Mouse (Mus musculus): Measurements from ENCODE around the gene Lifr. TPM values are rescaled to one million over a fixed set of nuclear protein-coding genes. Genes with fewer than 3 reads are reported as not detected.

Gene Lifr
- total RNA-seq (2014; fragmentation: Nextera tagmentation) (0.05 and 0.24 TPM in 2 replicates), total RNA-seq (2017) (0.11 and 0.56 TPM in 2 replicates)

DNA sequence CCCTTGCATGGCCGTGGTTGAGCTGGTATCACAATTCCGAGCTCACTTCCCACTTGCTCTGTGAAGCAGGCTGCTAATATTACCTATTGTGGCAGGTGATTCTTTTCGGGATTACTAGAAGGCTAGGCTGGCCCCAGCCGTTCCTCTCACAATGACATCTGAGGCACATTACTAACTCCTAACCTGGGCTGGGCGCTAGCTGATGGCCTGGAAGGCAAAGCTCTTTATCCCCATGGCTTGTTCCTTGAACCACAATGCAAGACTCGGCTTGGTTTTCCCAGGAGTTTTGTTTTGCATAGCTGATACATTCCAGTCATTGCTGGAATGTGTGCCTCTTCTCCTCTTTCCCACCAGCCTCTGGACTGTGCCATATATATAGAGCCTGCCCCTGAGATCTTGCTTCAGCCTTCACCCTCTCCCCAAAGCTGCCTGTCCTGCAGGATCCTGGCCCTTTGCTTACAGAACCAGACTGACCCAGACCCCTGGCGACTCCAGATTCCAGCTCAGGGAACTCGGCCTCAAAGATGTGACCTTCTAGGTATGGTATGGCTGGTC lies at the start of gene Lifr:
Gene Lifr, plus strand, starts transcription at position 404 of the 555 bp plus-strand sequence.
- ATAC-seq (replicated peaks; ENCODE audit: low FRiP score, low TSS enrichment, poor library complexity, severe bottlenecking), result no peak

- ATAC-seq (replicated peaks; ENCODE audit: low FRiP score, low TSS enrichment, poor library complexity, severe bottlenecking), result peak; percentile 63
Measured at GRCm38 (mm10) chr15:7044081-7044749, 46.2 kb upstream of the Lifr start.

DNA sequence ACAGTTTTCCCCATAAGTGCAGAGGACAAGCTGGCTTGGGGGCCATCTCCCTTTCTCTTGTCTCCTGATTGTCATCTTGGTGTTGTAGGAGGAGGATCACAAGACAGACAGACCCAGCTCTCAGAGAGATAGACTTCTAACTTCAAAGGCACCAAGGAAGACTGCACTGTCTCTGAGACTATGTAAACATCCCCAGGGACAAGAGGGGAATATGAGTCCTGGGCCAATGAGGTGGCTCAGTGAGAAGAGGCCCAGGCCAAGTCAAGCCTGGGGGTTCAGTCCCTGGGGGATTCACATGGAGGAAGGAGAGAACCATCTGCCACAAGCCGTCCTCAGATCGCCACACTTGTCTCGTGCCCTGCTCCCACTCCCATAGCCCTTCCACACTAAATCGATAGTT lies 45.4 kb upstream of the Lifr start:
- ATAC-seq (replicated peaks; ENCODE audit: low FRiP score, low TSS enrichment, poor library complexity, severe bottlenecking), result no peak

GRCm38 (mm10) chr15:7047931-7048330 lies 42.5 kb upstream of the Lifr start:
- no peak for ATAC-seq (replicated peaks; ENCODE audit: low FRiP score, low TSS enrichment, poor library complexity, severe bottlenecking)

DNA sequence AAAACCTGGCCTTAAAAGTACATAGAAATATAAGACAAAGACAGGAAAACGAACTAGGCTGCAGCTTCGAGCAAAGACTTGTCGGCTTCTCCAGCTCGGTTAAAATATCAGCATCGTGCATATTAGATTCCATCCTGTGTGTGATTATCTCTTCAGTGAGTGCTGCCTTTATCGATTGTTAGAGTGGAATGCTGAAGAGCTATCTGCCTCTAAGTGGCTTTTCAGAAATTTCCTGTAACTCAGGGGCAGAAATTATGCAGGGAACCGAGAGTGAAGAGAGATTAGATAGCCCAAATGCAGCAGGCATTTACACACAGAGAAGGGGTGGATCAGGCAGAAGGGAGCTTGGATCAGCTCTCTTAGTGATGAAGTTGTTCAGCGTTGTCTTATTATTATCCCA lies 41.5 kb upstream of the Lifr start:
- ATAC-seq (replicated peaks; ENCODE audit: low FRiP score, low TSS enrichment, poor library complexity, severe bottlenecking), result no peak

- no peak for ATAC-seq (replicated peaks; ENCODE audit: low FRiP score, low TSS enrichment, poor library complexity, severe bottlenecking)
Measured at GRCm38 (mm10) chr15:7051666-7052065, 38.7 kb upstream of the Lifr start.

DNA sequence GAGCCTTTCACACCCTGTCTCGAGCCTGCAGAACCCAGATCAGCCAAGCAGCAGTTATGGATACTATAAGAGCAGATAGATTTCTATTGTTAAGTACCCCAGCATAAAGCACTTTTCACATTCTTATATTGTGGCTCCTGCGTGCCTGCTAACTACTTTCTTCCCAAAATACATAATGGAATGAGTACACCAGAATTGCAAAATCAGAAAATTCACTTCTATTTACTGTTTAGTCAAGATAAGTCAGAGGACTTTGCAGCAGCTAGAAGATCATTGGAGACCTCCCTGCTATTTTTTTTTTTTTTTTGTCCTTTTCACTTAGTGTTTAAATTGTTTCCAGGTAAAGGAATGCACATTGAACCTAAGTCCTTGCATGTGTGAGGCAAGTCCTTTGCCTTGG lies 38.3 kb upstream of the Lifr start:
- no peak for ATAC-seq (replicated peaks; ENCODE audit: low FRiP score, low TSS enrichment, poor library complexity, severe bottlenecking)

GRCm38 (mm10) chr15:7056851-7057250 lies 33.6 kb upstream of the Lifr start:
- ATAC-seq (replicated peaks; ENCODE audit: low FRiP score, low TSS enrichment, poor library complexity, severe bottlenecking), result no peak

DNA sequence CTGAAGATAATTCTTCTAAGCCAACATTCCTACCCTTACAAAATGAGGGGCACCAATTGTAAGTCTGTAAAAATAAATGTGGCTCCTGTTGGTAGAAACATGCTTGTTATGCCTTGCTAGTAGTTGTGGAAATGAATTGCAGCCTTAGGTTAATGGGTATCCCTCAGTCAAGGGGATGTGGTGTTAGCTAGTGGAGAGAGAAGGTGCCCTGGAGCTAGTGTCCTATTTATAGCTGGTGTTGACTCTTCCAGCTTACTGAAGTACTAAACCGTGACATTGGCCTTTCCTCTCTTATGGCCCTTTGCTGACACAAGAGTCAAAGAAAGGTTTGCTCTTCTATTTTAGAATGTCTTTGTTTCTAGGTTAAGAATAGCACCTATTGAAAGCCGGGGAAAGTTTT lies 29.9 kb upstream of the Lifr start:
- ATAC-seq (replicated peaks; ENCODE audit: low FRiP score, low TSS enrichment, poor library complexity, severe bottlenecking), result no peak

DNA sequence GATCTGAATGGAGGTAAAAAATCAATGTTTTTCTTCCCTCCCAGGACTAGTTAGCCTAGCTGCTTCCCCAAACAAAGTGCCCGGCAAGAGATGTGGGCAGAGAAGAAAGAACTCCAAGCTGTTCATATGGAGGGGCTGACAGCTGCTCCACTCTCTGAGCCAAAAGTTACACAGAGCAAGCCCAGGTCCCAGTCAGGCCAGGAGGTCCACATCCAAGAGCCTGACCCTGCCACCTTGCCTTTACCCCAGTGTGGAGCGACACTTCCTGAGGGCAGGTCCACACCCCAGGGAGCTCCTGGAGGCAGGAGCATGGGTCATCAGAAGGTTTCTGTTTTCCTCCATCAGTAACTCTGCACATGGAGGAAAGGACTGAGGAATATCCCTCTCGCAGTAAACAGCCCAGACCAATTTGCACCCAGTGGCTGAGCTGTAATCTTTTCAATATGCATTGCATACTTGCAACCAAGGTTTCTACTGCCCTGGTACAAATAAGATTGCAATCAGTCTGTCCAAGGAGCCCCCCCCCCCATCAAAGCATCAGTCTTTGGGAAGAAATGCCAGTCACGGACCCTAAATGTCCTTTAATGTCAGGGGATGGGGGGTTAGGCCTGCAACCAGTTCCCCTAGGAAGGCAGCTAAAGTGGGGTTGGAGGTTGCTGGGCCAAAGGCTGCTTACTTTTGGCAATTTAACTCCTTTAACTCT lies 28.3 kb upstream of the Lifr start:
- ATAC-seq (replicated peaks; ENCODE audit: low FRiP score, low TSS enrichment, poor library complexity, severe bottlenecking), result no peak

DNA sequence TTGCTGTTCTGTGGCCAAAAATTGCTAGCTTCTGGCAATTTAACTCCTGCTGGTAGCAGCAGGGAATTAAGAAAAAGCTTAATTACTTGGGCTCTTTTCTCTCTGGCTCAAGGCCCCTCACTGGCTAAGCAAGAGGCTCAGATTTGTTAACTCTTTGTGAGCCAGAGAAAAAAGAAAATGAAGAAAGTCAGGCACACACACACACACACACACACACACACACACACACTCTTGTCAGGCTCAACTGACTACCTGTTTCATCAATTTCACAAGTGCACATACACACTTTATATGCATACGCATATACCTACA lies 27.8 kb upstream of the Lifr start:
- ATAC-seq (replicated peaks; ENCODE audit: low FRiP score, low TSS enrichment, poor library complexity, severe bottlenecking), result no peak

- ATAC-seq (replicated peaks; ENCODE audit: low FRiP score, low TSS enrichment, poor library complexity, severe bottlenecking), result no peak
Measured at GRCm38 (mm10) chr15:7063521-7064240, 26.7 kb upstream of the Lifr start.

- ATAC-seq (replicated peaks; ENCODE audit: low FRiP score, low TSS enrichment, poor library complexity, severe bottlenecking), result no peak
Measured at GRCm38 (mm10) chr15:7064992-7065523, 25.4 kb upstream of the Lifr start.

GRCm38 (mm10) chr15:7065624-7066023 lies 24.8 kb upstream of the Lifr start:
- ATAC-seq (replicated peaks; ENCODE audit: low FRiP score, low TSS enrichment, poor library complexity, severe bottlenecking), result no peak

DNA sequence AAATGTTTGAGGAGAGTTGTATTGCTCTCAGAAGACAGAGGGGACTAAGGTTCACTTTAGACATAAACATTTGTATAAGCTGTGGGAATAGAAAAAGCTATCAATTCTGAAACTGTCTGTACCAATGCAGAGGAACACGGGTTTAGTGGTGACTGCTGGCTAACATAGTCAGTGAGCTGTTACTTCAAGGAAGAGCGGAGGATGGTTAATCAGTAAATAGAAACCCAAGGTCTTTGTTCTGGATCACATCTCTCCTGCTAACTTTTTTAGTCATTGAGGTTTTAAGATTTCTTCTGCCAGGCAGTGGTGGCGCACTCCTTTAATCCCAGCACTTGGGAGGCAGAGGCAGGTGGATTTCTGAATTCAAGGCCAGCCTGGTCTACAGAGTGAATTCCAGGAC lies 23.7 kb upstream of the Lifr start:
- ATAC-seq (replicated peaks; ENCODE audit: low FRiP score, low TSS enrichment, poor library complexity, severe bottlenecking), result no peak

DNA sequence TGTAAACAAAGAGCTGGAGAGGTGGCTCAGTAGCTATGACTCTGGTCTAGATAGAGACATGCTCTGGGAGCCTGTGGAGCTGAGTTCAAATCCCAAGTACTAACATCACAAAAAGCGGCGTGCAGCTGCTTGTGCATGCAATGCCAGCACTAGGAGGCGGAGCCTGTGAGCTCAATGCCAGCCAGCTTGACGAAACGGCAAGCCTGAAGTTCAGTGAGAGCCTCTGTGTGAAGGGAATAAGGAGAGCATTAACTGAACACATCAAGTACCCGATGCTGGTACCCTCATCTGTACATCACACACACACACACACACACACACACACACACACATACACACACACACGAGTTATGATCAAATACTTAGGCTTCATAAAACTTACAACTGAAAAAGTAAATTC lies 21.0 kb upstream of the Lifr start:
- ATAC-seq (replicated peaks; ENCODE audit: low FRiP score, low TSS enrichment, poor library complexity, severe bottlenecking), result no peak

GRCm38 (mm10) chr15:7070199-7070794 lies 20.1 kb upstream of the Lifr start:
- no peak for ATAC-seq (replicated peaks; ENCODE audit: low FRiP score, low TSS enrichment, poor library complexity, severe bottlenecking)

GRCm38 (mm10) chr15:7073269-7073668 lies 17.1 kb upstream of the Lifr start:
- no peak for ATAC-seq (replicated peaks; ENCODE audit: low FRiP score, low TSS enrichment, poor library complexity, severe bottlenecking)

DNA sequence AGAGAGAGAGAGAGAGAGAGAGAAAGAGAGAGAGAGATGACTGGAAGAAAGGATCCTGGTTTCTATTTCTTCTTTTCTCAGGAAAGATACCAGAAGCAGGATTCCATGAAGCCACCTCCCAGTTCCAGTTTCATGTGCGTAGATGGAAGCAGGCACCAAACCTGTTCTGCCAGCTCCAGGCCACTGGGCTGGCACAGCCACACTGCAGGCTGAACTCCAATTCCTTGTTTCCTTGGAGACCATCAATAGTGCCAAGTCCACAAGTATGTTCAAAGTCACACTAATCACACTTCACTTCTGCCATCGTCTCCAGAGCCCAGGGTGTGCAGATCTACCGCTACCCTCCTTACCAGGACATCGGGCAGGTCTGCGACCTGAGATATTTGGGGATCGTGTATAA lies 15.2 kb upstream of the Lifr start:
- ATAC-seq (replicated peaks; ENCODE audit: low FRiP score, low TSS enrichment, poor library complexity, severe bottlenecking), result no peak

- ATAC-seq (replicated peaks; ENCODE audit: low FRiP score, low TSS enrichment, poor library complexity, severe bottlenecking), result no peak
Measured at GRCm38 (mm10) chr15:7078356-7078755, 12.1 kb upstream of the Lifr start.

All from megakaryocyte-erythroid progenitor cell, adult 5-6 weeks (primary cell).